Mouse (Mus musculus) adrenal gland, postnatal 0 days (tissue): ENCODE data around the gene Bpifb9b. TPM values are rescaled to one million over a fixed set of nuclear protein-coding genes. Genes with fewer than 3 reads are reported as not detected.

Experiments
- polyA plus RNA-seq: library from polyadenylated mRNA; unstranded; fragments of >200 nt; fragmentation: Nextera tagmentation; extraction: Ambion mirVana; gene quantifications from 2 replicates; pipeline ENCODE4 v1.2.1, GENCODE M21; 2015

Gene Bpifb9b
- polyA plus RNA-seq, result not detected in 2 replicates

GRCm38 (mm10) chr2:154306927-154307326, at the start of gene Bpifb9b:
Bpifb9b (plus strand) TSS chr2:154307227.

GRCm38 (mm10) chr2:154257554-154257953, 49.5 kb upstream of the Bpifb9b start, which contains the start of gene Bpifb9a:
Bpifb9a (plus strand) TSS chr2:154257854.

Other genes with a start within 250 kb of the Bpifb9b start
- not detected in 2 replicates for gene Bpifa3, start 176.9 kb upstream of the Bpifb9b start, polyA plus RNA-seq
- 0.33 TPM in 1 of 2 replicates, not detected in the other for gene Bpifa1, start 164.3 kb upstream of the Bpifb9b start, polyA plus RNA-seq
- not detected in 2 replicates for gene Bpifa5, start 144.6 kb upstream of the Bpifb9b start, polyA plus RNA-seq
- 1.6 and 19.4 TPM in 2 replicates for gene Bpifb1, start 116.4 kb upstream of the Bpifb9b start, polyA plus RNA-seq
- gene Bpifb5, start 83.5 kb upstream of the Bpifb9b start, polyA plus RNA-seq, result 0.84 and 2.6 TPM in 2 replicates
- gene Bpifb9a, start 49.4 kb upstream of the Bpifb9b start, polyA plus RNA-seq, result not detected in 2 replicates
- 4.3 and 19.9 TPM in 2 replicates for gene Cdk5rap1, start 65.8 kb downstream of the Bpifb9b start, polyA plus RNA-seq
- gene Snta1, start 100.9 kb downstream of the Bpifb9b start, polyA plus RNA-seq, result 29.3 and 32.6 TPM in 2 replicates
- 13.7 and 21.7 TPM in 2 replicates for gene Cbfa2t2, start 129.3 kb downstream of the Bpifb9b start, polyA plus RNA-seq
- 2.6 and 2.8 TPM in 2 replicates for gene 1700003F12Rik, start 239.9 kb downstream of the Bpifb9b start, polyA plus RNA-seq
- 0.26 and 0.35 TPM in 2 replicates for gene Actl10, start 244.5 kb downstream of the Bpifb9b start, polyA plus RNA-seq